Mouse (Mus musculus): ENCODE results near the gene Rel. TPM values are rescaled to one million over a fixed set of nuclear protein-coding genes. Genes with fewer than 3 reads are reported as not detected.
A peak's percentile ranks its signal among the peaks of the same experiment; 100 is the strongest.

Rel gene
- total and polyA plus RNA-seq, 2 experiments: 1.3 to 2.3 TPM

DNA sequence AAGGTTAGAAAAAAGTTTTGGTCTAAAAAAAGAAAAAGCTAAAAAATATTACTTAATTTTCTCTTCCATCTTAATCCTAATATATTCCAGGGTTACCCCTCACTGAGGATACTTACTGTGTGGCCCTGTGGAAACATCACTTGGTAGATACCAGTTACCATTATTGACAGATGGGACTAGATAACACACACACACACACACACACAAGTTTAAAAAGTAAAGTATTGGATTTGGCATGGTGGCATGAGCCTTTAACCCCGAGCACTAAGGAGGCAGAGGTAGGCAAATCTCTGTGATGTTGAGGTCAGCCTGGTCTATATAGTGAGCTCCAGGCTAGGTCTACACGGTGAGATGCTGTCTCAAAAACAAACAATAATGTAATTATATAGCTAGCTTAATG, 42.6 kb downstream of the Rel start:
- 42% methylated on average over 2 of the region's 2 CpGs for WGBS
- peak; percentile 54 for DNase-seq (ENCODE audit: extremely low read depth, low read depth, low spot score)
- TF ChIP-seq POLR2A (IDR thresholded peaks at IDR 0.05; ENCODE audit: extremely low read depth, insufficient read depth, low read length) (no peak), CTCF (IDR thresholded peaks at IDR 0.05; ENCODE audit: low read depth, low read length) (no peak)
- no peaks in the 10 kb centered on the region for H3K27me3 ChIP-seq (ENCODE audit: control insufficient read depth, insufficient read depth, low read length)
- no peak overlapping the region for H3K9ac ChIP-seq (ENCODE audit: low read depth, low read length)
- peaks cover 4% of the 10 kb centered on the region for H3K4me1 ChIP-seq (ENCODE audit: control insufficient read depth, insufficient read depth, low read length)
- no peak overlapping the region for H3K4me3 ChIP-seq (ENCODE audit: insufficient read depth, low read depth, low read length)
- H3K79me2 ChIP-seq (ENCODE audit: control insufficient read depth, insufficient read depth, low read length): no peaks in the 10 kb centered on the region
- H3K27ac ChIP-seq (replicated peaks; ENCODE audit: insufficient read depth, low read depth, low read length): no peak overlapping the region
- peaks cover 19% of the 10 kb centered on the region; the same call in 1 of the 2 replicates for H3K36me3 ChIP-seq (ENCODE audit: control insufficient read depth, insufficient read depth, low read length)

DNA sequence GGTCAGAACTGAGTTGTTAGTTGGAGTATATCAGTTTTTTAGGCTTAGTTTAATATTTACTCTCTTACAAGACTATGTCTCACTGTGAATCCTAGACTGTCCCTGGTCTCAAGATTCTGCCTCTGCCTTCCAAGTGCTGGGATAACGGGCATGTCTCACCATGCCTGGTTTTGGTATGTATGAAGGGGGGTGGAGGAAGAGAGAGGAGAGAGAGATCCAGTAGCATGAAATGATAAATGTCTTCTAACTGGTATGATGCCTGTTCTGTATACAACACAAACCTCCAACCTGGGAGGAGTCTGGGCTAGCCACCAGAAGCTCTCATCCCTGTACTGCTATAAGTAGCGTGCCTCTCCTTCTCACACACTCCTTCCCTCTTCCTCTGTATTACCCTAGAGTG, 44.3 kb downstream of the Rel start:
- no peak for DNase-seq (ENCODE audit: extremely low read depth, low read depth, low spot score)

DNA sequence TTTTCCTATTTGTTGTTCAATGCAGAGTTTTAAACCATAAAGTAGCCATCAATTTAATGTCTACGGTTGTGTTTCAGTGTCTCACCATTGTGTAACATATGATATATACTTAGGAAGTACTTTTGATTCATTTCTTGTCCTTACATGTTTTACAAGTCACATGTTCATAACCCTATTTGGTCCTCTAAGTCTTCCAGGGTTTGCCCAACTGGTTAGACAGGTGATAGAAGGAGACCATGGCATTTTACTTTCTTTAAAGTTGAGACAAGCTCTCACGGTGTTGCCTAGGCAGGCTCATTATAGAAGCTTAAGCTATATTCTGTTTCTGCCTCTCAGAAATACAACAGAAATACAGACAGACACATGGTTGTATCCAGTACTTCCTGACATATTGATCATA, 44.9 kb downstream of the Rel start:
- Histone ChIP-seq H3K9ac (ENCODE audit: low read depth, low read length) (no peak overlapping the region), H3K79me2 (ENCODE audit: control insufficient read depth, insufficient read depth, low read length) (no peaks in the 10 kb centered on the region), H3K27me3 (ENCODE audit: control insufficient read depth, insufficient read depth, low read length) (no peaks in the 10 kb centered on the region), H3K27ac (replicated peaks; ENCODE audit: insufficient read depth, low read depth, low read length) (no peak overlapping the region), H3K36me3 (ENCODE audit: control insufficient read depth, insufficient read depth, low read length) (peaks cover 16% of the 10 kb centered on the region; the same call in 1 of the 2 replicates), H3K4me3 (ENCODE audit: insufficient read depth, low read depth, low read length) (no peak overlapping the region), H3K4me1 (ENCODE audit: control insufficient read depth, insufficient read depth, low read length) (peaks cover 4% of the 10 kb centered on the region)
- WGBS: 89% methylated on average over 2 of the region's 2 CpGs
- no peak for DNase-seq (ENCODE audit: extremely low read depth, low read depth, low spot score)
- TF ChIP-seq POLR2A (IDR thresholded peaks at IDR 0.05; ENCODE audit: extremely low read depth, insufficient read depth, low read length): no peak
- no peak for TF ChIP-seq CTCF (IDR thresholded peaks at IDR 0.05; ENCODE audit: low read depth, low read length)

More for the DNA sequence above, 44.3 kb downstream of the Rel start:
- H3K27me3 ChIP-seq (ENCODE audit: control insufficient read depth, insufficient read depth, low read length): no peaks in the 10 kb centered on the region
- H3K9ac ChIP-seq (ENCODE audit: low read depth, low read length): no peak overlapping the region
- WGBS: 95% methylated on average over 2 of the region's 2 CpGs
- peaks cover 4% of the 10 kb centered on the region for H3K4me1 ChIP-seq (ENCODE audit: control insufficient read depth, insufficient read depth, low read length)
- peaks cover 17% of the 10 kb centered on the region; the same call in 1 of the 2 replicates for H3K36me3 ChIP-seq (ENCODE audit: control insufficient read depth, insufficient read depth, low read length)
- H3K4me3 ChIP-seq (ENCODE audit: insufficient read depth, low read depth, low read length): no peak overlapping the region
- H3K79me2 ChIP-seq (ENCODE audit: control insufficient read depth, insufficient read depth, low read length): no peaks in the 10 kb centered on the region
- TF ChIP-seq CTCF (IDR thresholded peaks at IDR 0.05; ENCODE audit: low read depth, low read length) (no peak), POLR2A (IDR thresholded peaks at IDR 0.05; ENCODE audit: extremely low read depth, insufficient read depth, low read length) (no peak)
- H3K27ac ChIP-seq (replicated peaks; ENCODE audit: insufficient read depth, low read depth, low read length): no peak overlapping the region

DNA sequence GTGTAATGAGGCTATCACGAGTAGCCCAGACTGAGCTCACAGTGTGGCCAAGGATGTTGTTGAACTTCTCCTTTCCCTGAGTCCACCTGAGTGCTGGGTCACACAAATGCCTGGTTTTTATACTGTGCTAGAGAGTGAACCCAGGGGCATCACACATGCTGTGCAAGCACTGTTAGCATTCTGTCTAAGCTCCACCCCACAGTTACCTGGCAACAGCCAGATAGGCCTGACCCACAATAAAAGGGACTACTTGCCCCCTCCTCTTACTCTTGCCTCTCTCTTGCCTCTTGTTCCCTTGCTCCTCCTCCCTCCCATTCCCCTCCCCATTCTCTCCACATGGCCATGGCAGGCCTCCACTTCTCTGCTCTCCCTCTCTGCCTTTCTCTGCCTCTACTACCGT, 48.4 kb downstream of the Rel start:
- H3K27me3 ChIP-seq (ENCODE audit: control insufficient read depth, insufficient read depth, low read length): no peaks in the 10 kb centered on the region
- no peaks in the 10 kb centered on the region for H3K79me2 ChIP-seq (ENCODE audit: control insufficient read depth, insufficient read depth, low read length)
- no peak overlapping the region for H3K9ac ChIP-seq (ENCODE audit: low read depth, low read length)
- H3K4me1 ChIP-seq (ENCODE audit: control insufficient read depth, insufficient read depth, low read length): no peaks in the 10 kb centered on the region
- WGBS: 49% methylated on average over 2 of the region's 2 CpGs
- TF ChIP-seq CTCF (IDR thresholded peaks at IDR 0.05; ENCODE audit: low read depth, low read length): no peak
- TF ChIP-seq POLR2A (IDR thresholded peaks at IDR 0.05; ENCODE audit: extremely low read depth, insufficient read depth, low read length): no peak
- no peak overlapping the region for H3K4me3 ChIP-seq (ENCODE audit: insufficient read depth, low read depth, low read length)
- DNase-seq (ENCODE audit: extremely low read depth, low read depth, low spot score): no peak
- H3K36me3 ChIP-seq (ENCODE audit: control insufficient read depth, insufficient read depth, low read length): peaks cover 36% of the 10 kb centered on the region
- no peak overlapping the region for H3K27ac ChIP-seq (replicated peaks; ENCODE audit: insufficient read depth, low read depth, low read length)

DNA sequence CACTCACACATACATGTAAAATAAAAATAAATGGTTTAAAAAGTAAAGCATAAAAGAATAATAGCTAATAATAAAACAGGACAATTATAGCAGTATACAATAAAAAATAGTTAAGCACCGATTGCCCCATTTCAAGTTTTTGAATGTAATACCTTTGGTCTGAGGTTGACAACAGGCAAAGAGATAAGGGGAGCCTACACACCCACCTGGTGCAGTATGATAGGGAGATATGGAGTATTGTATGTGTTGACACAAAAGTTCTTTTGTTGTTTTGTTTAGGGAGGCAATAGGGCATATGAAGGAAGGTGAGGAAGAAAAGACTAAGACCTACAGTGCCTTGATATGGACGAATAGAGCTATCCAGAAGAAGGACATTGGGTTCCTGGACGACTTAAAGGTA, 50.9 kb downstream of the Rel start:
- Histone ChIP-seq H3K9ac (ENCODE audit: low read depth, low read length) (no peak overlapping the region), H3K4me3 (ENCODE audit: insufficient read depth, low read depth, low read length) (no peak overlapping the region), H3K4me1 (ENCODE audit: control insufficient read depth, insufficient read depth, low read length) (no peaks in the 10 kb centered on the region), H3K79me2 (ENCODE audit: control insufficient read depth, insufficient read depth, low read length) (no peaks in the 10 kb centered on the region), H3K27ac (replicated peaks; ENCODE audit: insufficient read depth, low read depth, low read length) (no peak overlapping the region), H3K27me3 (ENCODE audit: control insufficient read depth, insufficient read depth, low read length) (no peaks in the 10 kb centered on the region), H3K36me3 (ENCODE audit: control insufficient read depth, insufficient read depth, low read length) (peaks cover 35% of the 10 kb centered on the region)
- DNase-seq (ENCODE audit: extremely low read depth, low read depth, low spot score): no peak
- TF ChIP-seq CTCF (IDR thresholded peaks at IDR 0.05; ENCODE audit: low read depth, low read length): no peak
- TF ChIP-seq POLR2A (IDR thresholded peaks at IDR 0.05; ENCODE audit: extremely low read depth, insufficient read depth, low read length): no peak
- WGBS: 88% methylated on average over 3 of the region's 3 CpGs

DNA sequence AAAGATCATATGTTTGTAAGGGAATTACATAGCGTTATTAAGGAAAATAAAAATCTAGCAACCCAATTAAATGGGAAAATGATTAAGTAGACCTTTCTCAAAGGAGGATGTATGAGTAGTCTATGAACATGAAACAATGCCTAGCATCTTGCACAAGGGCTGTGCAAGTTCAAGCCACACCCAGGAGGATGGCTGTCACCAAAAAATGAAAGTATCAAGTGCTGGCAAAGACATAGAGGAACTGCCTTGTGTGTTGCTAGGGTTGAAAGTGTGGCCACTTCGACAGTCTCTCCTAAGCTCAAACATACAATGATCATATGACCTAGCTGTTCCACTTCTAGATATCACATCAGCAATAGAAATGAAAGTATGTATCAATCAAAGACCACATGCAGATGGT, 51.9 kb downstream of the Rel start:
- peaks cover 39% of the 10 kb centered on the region for H3K36me3 ChIP-seq (ENCODE audit: control insufficient read depth, insufficient read depth, low read length)

More for the DNA sequence above, 51.9 kb downstream of the Rel start:
- 87% methylated on average over 2 of the region's 2 CpGs for WGBS
- Histone ChIP-seq H3K9ac (ENCODE audit: low read depth, low read length) (no peak overlapping the region), H3K4me3 (ENCODE audit: insufficient read depth, low read depth, low read length) (no peak overlapping the region), H3K27me3 (ENCODE audit: control insufficient read depth, insufficient read depth, low read length) (no peaks in the 10 kb centered on the region), H3K79me2 (ENCODE audit: control insufficient read depth, insufficient read depth, low read length) (no peaks in the 10 kb centered on the region), H3K27ac (replicated peaks; ENCODE audit: insufficient read depth, low read depth, low read length) (no peak overlapping the region), H3K4me1 (ENCODE audit: control insufficient read depth, insufficient read depth, low read length) (no peaks in the 10 kb centered on the region)
- no peak for TF ChIP-seq POLR2A (IDR thresholded peaks at IDR 0.05; ENCODE audit: extremely low read depth, insufficient read depth, low read length)
- TF ChIP-seq CTCF (IDR thresholded peaks at IDR 0.05; ENCODE audit: low read depth, low read length): no peak
- no peak for DNase-seq (ENCODE audit: extremely low read depth, low read depth, low spot score)

Data from liver, adult 2 months (tissue).